Mouse (Mus musculus) heart, postnatal 0 days (tissue): ENCODE results near the gene Igsf9.

Experiments used
- CTCF ChIP-seq: IDR thresholded peaks from 2 replicates; pipeline ENCODE4 v1.5.1; 2016; ENCODE audit warnings: antibody characterized with exemption, control low read depth, low read depth
- EP300 ChIP-seq: IDR thresholded peaks from 2 replicates; pipeline ENCODE4 v1.6.1; 2016; ENCODE audit warnings: antibody characterized with exemption, low read depth

DNA sequence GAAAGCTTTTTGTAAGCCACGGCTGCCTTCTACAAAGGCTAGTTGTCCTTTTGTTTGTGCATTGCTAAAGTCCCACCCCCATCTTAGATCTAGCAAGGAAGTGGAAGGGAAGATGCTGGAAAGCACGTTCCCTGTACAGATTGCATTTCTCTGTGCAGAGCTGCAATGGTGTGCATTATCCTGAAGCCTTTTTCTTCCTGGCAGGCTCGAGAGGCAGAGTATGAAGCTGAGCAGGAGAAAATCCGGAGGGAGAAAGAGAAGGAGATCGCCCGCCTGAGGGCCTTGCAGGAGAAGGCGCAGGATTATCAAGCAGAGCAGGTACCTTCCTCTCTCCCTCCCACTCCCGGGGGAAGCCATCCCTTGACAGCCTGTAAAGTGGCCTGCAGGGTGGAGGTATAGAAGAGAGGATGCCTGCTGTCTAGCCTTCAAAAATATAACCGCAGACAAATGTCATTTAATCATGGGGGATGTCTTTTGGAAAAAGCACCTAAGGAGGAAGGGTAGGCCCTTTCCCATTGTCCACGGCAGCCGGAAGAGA lies 58.8 kb downstream of the Igsf9 start:
- no peak for TF ChIP-seq CTCF
- no peak for TF ChIP-seq EP300
